Mouse (Mus musculus) stomach, embryonic 15.5 days (tissue): ENCODE results near the gene Atl1. TPM values are rescaled to one million over a fixed set of nuclear protein-coding genes. Genes with fewer than 3 reads are reported as not detected.

Source experiments
- ATAC-seq: fragments of 200-750 bp; cut with Nextera tagmentation; 2 replicates; pipeline ENCODE4 v1.8.0; 2017; ENCODE audit warnings: low read depth, moderate number of reproducible peaks, moderate TSS enrichment; ENCODE audit not compliant: insufficient read depth, low FRiP score
- H3K27ac ChIP-seq: fragments of 300-500 bp; sonication (generic); 2 replicates; pipeline ENCODE4 v1.5.1; 2015; ENCODE audit warnings: mild to moderate bottlenecking, inconsistent platforms
- H3K27me3 ChIP-seq: fragments of 300-500 bp; sonication (generic); replicated peaks from 2 replicates; pipeline ENCODE4 v1.6.1; 2015; ENCODE audit warnings: inconsistent platforms
- H3K36me3 ChIP-seq: fragments of 300-500 bp; sonication (generic); 2 replicates; pipeline ENCODE4 v1.6.1; 2015; ENCODE audit warnings: inconsistent platforms
- H3K4me1 ChIP-seq: fragments of 300-500 bp; sonication (generic); 2 replicates; pipeline ENCODE4 v1.6.1; 2015; ENCODE audit warnings: inconsistent platforms
- H3K4me2 ChIP-seq: fragments of 300-500 bp; sonication (generic); 2 replicates; pipeline ENCODE4 v1.6.1; 2015; ENCODE audit warnings: mild to moderate bottlenecking, inconsistent platforms
- H3K4me3 ChIP-seq: fragments of 300-500 bp; sonication (generic); replicated peaks from 2 replicates; pipeline ENCODE4 v1.5.1; 2015; ENCODE audit warnings: inconsistent platforms
- H3K9ac ChIP-seq: fragments of 300-500 bp; sonication (generic); 2 replicates; pipeline ENCODE4 v1.6.1; 2015; ENCODE audit warnings: inconsistent platforms
- H3K9me3 ChIP-seq: fragments of 300-500 bp; sonication (generic); 2 replicates; pipeline ENCODE4 v1.6.1; 2016; ENCODE audit warnings: inconsistent platforms
- WGBS: fragments of 180-500 bp; shearing (Covaris S2); methylation state at CpG from one replicate; pipeline ENCODE4 v1.1.7; 2015; 5-methylcytosine and 5-hydroxymethylcytosine counted together
- polyA plus RNA-seq: library from polyadenylated mRNA; unstranded; fragments of >200 nt; fragmentation: Nextera tagmentation; extraction: Ambion mirVana; gene quantifications from 2 replicates; pipeline ENCODE4 v1.2.1, GENCODE M21; 2015

Atl1 gene
- 6.9 and 7.1 TPM in 2 replicates for polyA plus RNA-seq

DNA sequence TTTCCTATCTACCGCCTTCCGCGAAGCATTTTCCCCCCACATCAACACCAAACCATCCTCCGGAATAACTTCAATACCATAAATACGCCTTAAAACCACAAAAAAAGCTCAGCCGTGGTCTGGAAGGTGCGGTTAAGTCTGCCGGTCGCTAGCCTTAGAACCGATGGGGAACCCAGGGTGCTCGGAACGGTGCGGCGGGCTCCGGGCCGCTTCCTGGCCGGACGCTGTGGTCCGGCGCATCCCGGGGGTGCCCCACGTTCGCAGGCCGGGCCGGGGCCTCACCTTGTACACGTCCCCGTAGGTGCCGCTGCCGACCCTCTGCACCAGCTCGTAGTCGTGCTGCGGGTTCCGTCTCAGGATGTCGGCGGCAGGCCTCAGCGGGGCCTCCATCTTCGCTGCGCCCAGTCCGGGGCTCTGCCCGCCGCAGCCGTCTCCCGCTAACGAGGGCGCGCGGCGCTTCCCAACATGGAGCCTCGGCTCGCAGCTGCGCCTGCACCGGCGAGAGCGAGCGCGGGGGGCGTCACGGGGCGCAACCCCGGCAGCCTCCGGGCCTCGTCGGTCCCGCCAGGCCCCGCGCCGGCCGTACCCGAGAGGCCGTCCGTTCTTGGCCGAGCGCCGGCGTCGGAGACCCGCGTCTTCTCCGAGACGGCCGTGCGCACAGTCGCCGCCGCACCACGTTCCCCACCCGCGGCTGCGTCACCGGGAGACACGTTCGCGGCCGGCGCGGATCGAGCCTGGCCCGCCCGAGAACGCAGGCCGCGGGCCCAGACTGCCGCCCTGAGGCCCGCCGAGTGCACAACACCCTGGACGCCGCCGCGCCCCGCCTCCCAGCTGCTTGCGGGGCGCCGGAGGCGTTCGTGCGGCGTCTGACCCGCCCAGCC, at the start of gene Atl1, which contains the start of gene Map4k5:
Atl1 (plus strand) TSS at position 244 of the 881 bp plus-strand sequence.
Map4k5 (minus strand) TSS at position 830 of the 881 bp plus-strand sequence.
- Histone ChIP-seq H3K9ac (peak within 1 kb of the TSS; percentile 93), H3K27me3 (no peaks in the 10 kb centered on the region), H3K36me3 (no peaks in the 10 kb centered on the region), H3K27ac (peak within 1 kb of the TSS; percentile 93), H3K4me1 (peaks cover 22% of the 10 kb centered on the region), H3K4me2 (peak within 1 kb of the TSS; percentile 65), H3K4me3 (peak within 1 kb of the TSS; percentile 86), H3K9me3 (no peaks in the 10 kb centered on the region)
- ATAC-seq = peak; percentile 95
- WGBS = under 1% methylated on average over 112 of the region's 118 CpGs

DNA sequence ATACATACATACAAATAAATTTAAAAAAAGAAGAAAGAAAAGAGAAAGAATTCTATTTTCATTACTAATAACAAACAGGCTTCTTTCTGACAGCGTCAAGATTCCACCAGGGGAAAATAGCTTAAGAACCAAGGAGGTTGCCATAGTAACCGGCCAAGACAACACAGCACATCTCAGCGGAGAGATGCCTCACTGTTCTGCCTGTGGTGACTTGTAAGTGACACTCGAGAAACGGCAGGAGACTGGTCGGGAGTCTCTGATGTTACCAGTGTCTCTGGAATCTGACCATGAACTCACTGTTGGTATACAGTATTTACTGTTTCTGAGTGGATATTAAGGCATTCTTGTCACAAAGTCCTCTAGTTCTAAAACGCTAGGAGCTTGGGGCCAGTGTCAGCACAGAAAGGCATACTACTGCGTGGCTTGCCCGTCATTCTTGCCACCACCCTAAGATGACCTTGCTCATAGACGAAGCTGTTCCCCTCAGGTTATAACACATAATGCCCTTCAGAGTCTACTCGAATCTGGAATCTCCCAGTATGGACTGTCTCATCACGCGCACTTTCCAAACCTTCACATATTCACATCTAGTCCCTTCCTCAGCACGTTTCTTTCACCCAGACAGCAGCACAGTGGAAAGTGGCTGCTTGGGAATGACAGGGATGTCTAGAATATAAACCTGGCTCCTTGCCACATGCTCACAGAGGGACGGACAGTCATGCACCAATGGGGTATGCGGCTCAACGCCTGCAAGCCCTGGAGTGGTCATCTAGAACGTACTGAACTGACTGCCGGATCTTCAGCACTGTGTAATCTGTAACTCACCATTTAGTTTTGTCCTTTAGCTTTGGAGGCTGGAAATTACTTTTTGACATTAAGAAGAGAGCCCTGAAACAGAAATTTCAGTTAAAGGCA, 48.6 kb upstream of the Atl1 start:
- H3K36me3 ChIP-seq = peaks cover 15% of the 10 kb centered on the region
- no peak overlapping the region for H3K27ac ChIP-seq
- H3K27me3 ChIP-seq = no peaks in the 10 kb centered on the region
- no peak overlapping the region for H3K4me2 ChIP-seq
- no peak for ATAC-seq
- H3K4me3 ChIP-seq = no peak overlapping the region
- H3K9me3 ChIP-seq = no peaks in the 10 kb centered on the region
- no peaks in the 10 kb centered on the region for H3K4me1 ChIP-seq
- 76% methylated on average over 19 of the region's 19 CpGs for WGBS
- H3K9ac ChIP-seq = no peak overlapping the region

DNA sequence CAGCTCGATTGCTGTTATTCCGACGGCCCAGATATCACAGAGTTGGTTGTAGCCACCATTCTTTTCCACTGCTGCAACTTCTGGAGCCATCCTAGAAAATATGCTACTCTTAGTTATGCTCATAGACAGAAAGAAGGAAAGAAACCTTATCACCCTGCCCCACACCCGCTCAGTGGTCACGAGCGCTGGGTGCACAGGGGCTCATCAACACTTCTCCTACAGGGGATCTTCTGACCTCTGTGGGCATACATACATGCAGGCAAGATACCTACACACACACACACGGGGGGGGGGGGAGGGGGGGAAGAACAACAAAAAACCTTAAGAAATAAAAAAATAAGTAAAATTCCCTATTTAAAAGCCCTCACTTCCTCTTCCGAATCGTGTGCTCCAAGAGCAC, 46.7 kb upstream of the Atl1 start:
- no peak overlapping the region for H3K4me3 ChIP-seq
- H3K9ac ChIP-seq = no peak overlapping the region
- no peak overlapping the region for H3K27ac ChIP-seq
- 87% methylated on average over 8 of the region's 9 CpGs for WGBS
- peaks cover 15% of the 10 kb centered on the region for H3K36me3 ChIP-seq
- H3K4me2 ChIP-seq = no peak overlapping the region
- no peaks in the 10 kb centered on the region for H3K27me3 ChIP-seq
- no peaks in the 10 kb centered on the region for H3K9me3 ChIP-seq
- ATAC-seq = no peak
- H3K4me1 ChIP-seq = no peaks in the 10 kb centered on the region

DNA sequence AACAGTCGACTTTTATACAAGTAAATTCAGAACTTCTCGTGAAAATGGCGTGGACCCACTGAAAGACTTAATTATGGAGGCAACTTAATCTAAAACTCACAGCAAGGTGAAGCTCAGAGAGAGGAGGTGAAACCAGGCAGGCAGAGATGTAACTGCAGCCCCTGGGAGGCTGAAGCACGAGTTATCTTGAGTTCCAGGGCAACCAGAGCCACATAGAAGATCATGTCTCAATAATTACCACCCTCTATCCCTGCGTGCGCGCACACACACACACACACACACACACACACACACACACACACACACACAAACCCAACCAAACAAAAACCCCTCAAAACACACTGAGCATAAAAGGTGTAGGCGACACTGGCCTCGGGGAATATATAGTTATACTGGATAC, 45.9 kb upstream of the Atl1 start:
- no peak overlapping the region for H3K9ac ChIP-seq
- H3K4me1 ChIP-seq = no peaks in the 10 kb centered on the region
- no peak for ATAC-seq
- H3K4me2 ChIP-seq = no peak overlapping the region
- peaks cover 15% of the 10 kb centered on the region for H3K36me3 ChIP-seq
- H3K9me3 ChIP-seq = no peaks in the 10 kb centered on the region
- no peak overlapping the region for H3K4me3 ChIP-seq
- 92% methylated on average over 9 of the region's 9 CpGs for WGBS
- H3K27me3 ChIP-seq = no peaks in the 10 kb centered on the region
- no peak overlapping the region for H3K27ac ChIP-seq

DNA sequence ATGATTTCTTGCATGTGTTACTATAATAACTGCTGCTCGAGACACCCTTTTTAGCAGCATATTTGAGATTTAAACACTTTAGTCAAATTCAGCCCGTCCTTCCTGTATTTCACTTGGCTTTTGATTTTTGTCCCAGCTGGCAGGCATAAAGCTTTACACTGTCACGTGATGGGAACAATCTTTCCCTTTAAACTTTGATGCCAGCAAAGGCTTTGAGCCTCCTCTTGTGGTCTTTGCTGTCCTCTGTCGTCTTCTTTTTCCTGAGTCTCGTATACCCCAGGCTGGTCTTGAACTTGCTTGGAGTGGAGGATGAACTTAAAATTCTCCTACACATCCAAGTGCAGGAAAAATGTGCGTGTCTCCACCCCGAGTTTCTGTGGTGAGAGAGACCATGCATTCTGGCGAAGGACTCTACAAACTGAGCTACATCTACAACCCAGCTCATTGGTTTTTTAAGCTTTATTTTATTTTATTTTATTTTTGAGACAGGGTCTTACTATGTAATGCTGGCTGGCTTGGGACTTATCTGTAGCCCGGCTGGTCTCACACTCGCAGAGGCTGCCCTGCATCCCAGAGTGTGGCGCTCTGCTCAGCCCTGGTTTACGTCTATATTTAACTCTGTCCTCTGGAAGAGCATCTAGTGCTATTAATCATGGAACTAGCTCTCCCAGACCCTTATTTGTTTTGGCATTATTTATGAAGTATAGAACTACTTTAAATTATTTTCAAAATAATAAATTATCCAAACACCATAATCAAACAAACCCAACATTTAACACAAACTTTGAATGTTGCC, 44.1 kb upstream of the Atl1 start:
- Histone ChIP-seq H3K36me3 (peaks cover 20% of the 10 kb centered on the region), H3K9ac (no peak overlapping the region), H3K4me2 (no peak overlapping the region), H3K4me1 (no peaks in the 10 kb centered on the region), H3K27me3 (no peaks in the 10 kb centered on the region), H3K27ac (no peak overlapping the region), H3K9me3 (no peaks in the 10 kb centered on the region), H3K4me3 (no peak overlapping the region)
- WGBS = 81% methylated on average over 12 of the region's 12 CpGs
- ATAC-seq = no peak

DNA sequence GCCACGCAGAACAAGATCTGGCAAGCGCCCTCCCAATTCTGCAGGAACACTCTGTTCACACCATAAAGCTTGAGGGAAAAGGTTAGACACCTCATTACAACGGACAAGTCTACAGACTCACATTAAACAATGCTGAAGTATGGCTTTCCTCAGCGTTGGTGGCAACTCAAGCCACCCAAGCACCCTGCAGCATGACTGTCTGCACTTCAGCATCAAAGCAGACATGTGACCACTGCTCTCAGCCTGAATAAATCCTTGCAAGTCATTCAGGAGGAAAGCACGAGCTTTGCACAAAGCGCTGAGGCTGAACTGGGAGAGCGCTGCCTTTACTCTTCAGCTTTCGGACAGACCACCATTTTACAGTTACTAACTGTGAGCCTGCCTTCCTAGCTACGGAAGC, 40.1 kb upstream of the Atl1 start:
- no peak for ATAC-seq
- H3K9me3 ChIP-seq = no peaks in the 10 kb centered on the region
- H3K4me2 ChIP-seq = no peak overlapping the region
- WGBS = 90% methylated on average over 9 of the region's 9 CpGs
- H3K27ac ChIP-seq = no peak overlapping the region
- no peaks in the 10 kb centered on the region for H3K27me3 ChIP-seq
- no peaks in the 10 kb centered on the region for H3K4me1 ChIP-seq
- H3K9ac ChIP-seq = no peak overlapping the region
- 0 out of 2 replicates have a peak, but pooled peaks cover 5% of the 10 kb centered on the region for H3K36me3 ChIP-seq
- H3K4me3 ChIP-seq = no peak overlapping the region

DNA sequence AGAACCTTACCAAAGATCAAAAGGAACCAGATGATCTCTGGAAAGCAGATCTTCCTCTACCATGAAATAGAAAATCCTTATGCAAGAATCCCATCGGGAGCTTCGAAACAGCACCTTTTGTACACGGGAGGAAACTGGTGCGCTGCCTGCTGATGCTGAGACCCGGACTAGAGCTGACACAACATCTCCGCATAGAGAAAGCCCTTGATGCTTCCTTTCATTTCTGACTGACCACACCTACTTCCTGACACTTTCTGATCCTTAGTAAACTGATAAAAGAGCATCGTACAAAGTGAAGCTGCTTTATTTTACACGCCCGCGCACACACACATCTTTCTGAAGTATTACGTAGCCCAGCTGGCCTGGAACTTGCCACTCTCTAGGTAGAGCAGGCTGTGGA, 39.0 kb upstream of the Atl1 start:
- Histone ChIP-seq H3K4me1 (no peaks in the 10 kb centered on the region), H3K4me3 (no peak overlapping the region), H3K9me3 (no peaks in the 10 kb centered on the region), H3K36me3 (0 out of 2 replicates have a peak, but pooled peaks cover 5% of the 10 kb centered on the region), H3K27ac (no peak overlapping the region), H3K4me2 (no peak overlapping the region), H3K9ac (no peak overlapping the region), H3K27me3 (no peaks in the 10 kb centered on the region)
- ATAC-seq = no peak
- 81% methylated on average over 11 of the region's 11 CpGs for WGBS

DNA sequence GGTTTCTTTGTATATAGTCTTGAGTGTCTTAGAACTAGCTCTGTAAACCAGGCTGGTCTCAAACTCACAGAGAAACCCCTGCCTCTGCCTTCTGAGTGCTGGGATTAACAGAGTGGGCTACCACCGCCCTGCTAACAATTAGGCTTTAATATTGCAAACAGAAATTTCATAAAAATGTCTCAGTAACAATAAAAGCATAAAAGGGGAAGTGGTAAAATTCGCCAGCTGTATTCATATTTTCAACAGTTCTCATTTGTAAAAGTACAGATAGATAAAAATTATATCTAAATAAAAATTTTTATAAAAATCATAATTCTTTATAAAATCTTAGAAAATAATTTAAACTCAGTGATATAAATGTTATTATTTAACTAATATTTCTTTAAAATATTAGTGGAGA, 38.5 kb upstream of the Atl1 start:
- H3K9ac ChIP-seq = no peak overlapping the region
- H3K27ac ChIP-seq = no peak overlapping the region
- no peaks in the 10 kb centered on the region for H3K4me1 ChIP-seq
- no peak overlapping the region for H3K4me3 ChIP-seq
- no peaks in the 10 kb centered on the region for H3K9me3 ChIP-seq
- 0 out of 2 replicates have a peak, but pooled peaks cover 5% of the 10 kb centered on the region for H3K36me3 ChIP-seq
- H3K4me2 ChIP-seq = no peak overlapping the region
- H3K27me3 ChIP-seq = no peaks in the 10 kb centered on the region
- 92% methylated on average over 2 of the region's 2 CpGs for WGBS
- ATAC-seq = no peak

DNA sequence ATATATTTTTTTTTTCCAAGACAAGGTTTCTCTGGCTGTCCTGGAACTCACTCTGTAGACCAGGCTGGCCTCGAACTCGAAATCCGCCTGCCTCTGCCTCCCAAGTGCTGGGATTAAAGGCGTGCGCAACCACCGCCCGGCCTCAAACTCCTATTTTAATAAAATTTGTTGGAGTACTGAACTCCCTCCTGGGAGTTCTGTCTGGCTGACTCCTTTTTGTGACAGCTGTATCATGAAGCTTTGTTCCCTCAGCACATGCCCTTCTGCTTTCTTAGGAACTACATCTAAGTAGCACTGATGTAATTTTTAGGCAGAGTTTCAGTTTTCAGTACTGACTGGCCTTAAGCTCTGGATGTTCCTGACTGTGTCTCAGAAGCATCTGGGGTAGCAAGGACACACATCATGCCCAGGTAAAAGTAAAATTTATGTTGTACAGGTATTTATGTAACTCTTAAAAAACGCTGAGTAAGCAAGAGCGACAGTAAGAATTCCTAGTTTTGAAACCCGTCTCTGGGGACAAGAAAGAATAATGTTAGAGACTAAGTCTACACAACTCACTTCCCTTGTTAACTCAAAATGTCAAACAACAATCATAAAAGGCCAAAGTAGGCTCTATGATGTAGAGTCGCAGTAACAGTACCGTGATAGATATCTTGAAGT, 36.6 kb upstream of the Atl1 start:
- no peaks in the 10 kb centered on the region for H3K9me3 ChIP-seq
- WGBS = 94% methylated on average over 12 of the region's 12 CpGs

DNA sequence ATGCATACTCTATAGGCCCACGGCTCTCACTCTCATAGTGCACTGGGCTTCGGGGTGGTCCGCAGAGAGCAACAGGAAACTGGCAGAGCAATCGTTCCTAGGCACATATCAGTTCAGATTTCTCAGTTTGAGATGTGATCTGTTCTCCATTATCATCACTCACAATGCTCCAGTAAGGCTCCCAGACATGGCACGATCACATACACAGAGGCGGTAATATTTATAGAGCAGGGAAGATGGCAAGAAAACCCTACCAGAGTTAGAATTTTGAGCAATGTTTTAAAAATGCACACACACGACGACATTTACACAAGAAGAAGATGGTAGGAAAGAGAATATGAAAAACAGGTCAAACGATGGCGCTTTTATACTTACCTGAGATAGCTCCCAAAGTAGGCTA, 36.0 kb upstream of the Atl1 start:
- Histone ChIP-seq H3K9me3 (no peaks in the 10 kb centered on the region), H3K27me3 (no peaks in the 10 kb centered on the region), H3K4me1 (no peaks in the 10 kb centered on the region), H3K36me3 (0 out of 2 replicates have a peak, but pooled peaks cover 5% of the 10 kb centered on the region), H3K4me2 (no peak overlapping the region), H3K9ac (no peak overlapping the region), H3K4me3 (no peak overlapping the region), H3K27ac (no peak overlapping the region)
- 90% methylated on average over 10 of the region's 10 CpGs for WGBS
- no peak for ATAC-seq

More for the DNA sequence above, 36.6 kb upstream of the Atl1 start:
- H3K36me3 ChIP-seq = 0 out of 2 replicates have a peak, but pooled peaks cover 5% of the 10 kb centered on the region
- no peak overlapping the region for H3K4me2 ChIP-seq
- H3K9ac ChIP-seq = no peak overlapping the region
- H3K4me3 ChIP-seq = no peak overlapping the region
- H3K4me1 ChIP-seq = no peaks in the 10 kb centered on the region
- no peak overlapping the region for H3K27ac ChIP-seq
- H3K27me3 ChIP-seq = no peaks in the 10 kb centered on the region
- no peak for ATAC-seq

DNA sequence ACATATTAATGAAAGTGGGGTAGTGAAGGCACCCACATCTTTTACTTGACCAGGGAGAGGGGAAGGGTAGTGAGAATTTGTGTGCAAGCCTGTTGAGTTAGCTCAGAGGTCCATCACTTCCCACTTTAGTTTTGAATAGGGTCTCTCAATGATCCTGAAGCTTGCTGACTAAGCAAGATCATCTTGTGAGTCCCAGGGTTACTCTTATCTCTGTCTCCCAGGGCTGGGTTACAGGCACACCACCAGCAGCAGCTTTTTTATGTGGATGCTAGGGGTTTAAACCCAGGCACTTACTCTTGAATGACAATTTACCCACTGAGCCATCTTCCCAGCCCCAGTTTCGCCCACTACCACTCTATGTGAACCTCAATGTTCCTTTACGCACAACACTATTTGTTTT, 34.8 kb upstream of the Atl1 start:
- no peaks in the 10 kb centered on the region for H3K9me3 ChIP-seq
- 94% methylated on average over 2 of the region's 2 CpGs for WGBS
- no peak for ATAC-seq

More for the DNA sequence above, 34.8 kb upstream of the Atl1 start:
- H3K9ac ChIP-seq = no peak overlapping the region
- no peaks in the 10 kb centered on the region for H3K27me3 ChIP-seq
- H3K36me3 ChIP-seq = no peaks in the 10 kb centered on the region
- no peak overlapping the region for H3K4me3 ChIP-seq
- H3K4me1 ChIP-seq = no peaks in the 10 kb centered on the region
- H3K27ac ChIP-seq = no peak overlapping the region
- H3K4me2 ChIP-seq = no peak overlapping the region
